In the genomic region with DNA sequence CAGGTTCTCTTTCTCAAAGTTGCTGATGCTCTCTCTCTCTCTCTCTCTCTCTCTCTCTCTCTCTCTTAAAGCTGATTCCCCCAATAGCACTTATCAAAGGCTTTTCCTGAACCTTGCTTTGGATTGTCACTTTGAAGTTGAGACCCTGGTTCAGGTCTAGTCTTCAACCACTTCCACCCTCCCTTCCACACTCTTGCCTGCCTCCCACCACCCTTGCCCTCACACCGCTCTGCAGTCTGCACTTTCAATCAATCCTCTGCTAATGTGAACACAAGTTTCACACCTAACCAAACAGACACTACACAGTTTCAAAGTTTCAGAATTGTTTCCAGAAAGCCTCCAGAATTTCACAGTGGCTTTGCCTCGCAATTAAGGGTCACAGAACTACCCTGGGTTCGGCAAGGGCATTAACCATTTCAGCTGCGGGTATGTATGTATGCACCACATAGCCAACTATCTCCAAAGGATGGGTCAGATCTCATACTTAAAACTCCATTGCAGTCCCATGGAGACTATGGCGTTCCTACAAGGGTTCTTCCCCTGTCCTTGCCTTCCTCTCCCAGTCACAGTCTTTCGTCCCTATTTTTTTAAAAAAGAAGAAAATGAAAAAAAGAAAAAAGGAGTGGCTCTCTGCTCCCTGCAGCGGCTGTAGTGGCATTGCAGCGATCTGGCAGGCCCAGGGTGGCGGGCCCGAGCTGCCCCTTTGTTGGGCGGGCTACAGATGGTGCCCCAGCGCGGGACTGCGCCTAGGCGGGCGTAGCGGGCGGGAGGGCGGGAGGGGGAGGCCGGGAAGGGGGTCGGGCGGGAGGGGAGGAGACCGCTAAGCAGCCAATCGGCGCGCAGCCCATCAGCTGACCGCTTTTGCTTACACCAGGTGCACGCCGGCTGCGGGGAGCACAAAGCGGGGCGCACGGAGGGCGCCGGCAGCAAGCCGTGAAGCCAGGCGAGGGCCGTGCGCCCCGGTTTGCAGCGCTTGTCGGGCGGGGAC, we compare ENCODE assay signal across 8 mouse cellular contexts. TPM values are rescaled to one million over a fixed set of nuclear protein-coding genes. Genes with fewer than 3 reads are reported as not detected.
DNase-seq lines count a peak whose midpoint lies in the region; ATAC-seq and TF ChIP-seq lines count a peak whose summit lies in the region.
"Had no signal": no experiment of that assay in that cellular context is flagged by ENCODE, and none has a peak within 500 bp of the region (broad histone marks: within the 10 kb centered on the region; RNA-seq: fewer than 3 reads in every experiment).

Gene Lrrn1 (plus strand): TSS at position 892 of the 988 bp plus-strand sequence.

- H3K9ac ChIP-seq in hindbrain, embryonic 11.5 days (ENCODE audit: low read depth, low read length) = peak within 1 kb of the TSS; percentile 98
- peak within 1 kb of the TSS; percentile 93 for H3K9ac ChIP-seq in midbrain, embryonic 13.5 days (replicated peaks)
- H3K9ac ChIP-seq in stomach, embryonic 15.5 days = peak within 1 kb of the TSS; percentile 1; the same call in 1 of the 2 replicates

- no peaks in the 10 kb centered on the region for H3K36me3 ChIP-seq in hindbrain, embryonic 11.5 days (ENCODE audit: control insufficient read depth, insufficient read depth, low read length)
- H3K36me3 ChIP-seq in midbrain, embryonic 13.5 days = no peaks in the 10 kb centered on the region
- H3K36me3 ChIP-seq in stomach, embryonic 15.5 days = no peaks in the 10 kb centered on the region

- ATAC-seq in hindbrain, embryonic 11.5 days (ENCODE audit: low FRiP score) = peak; percentile 94
- peak; percentile 97 for ATAC-seq in midbrain, embryonic 13.5 days
- peak; percentile 84 for ATAC-seq in stomach, embryonic 15.5 days (ENCODE audit: insufficient read depth, low FRiP score, low read depth)

- H3K4me2 ChIP-seq in hindbrain, embryonic 11.5 days (replicated peaks; ENCODE audit: low read depth, low read length) = peak within 1 kb of the TSS; percentile 56
- peak within 1 kb of the TSS; percentile 61 for H3K4me2 ChIP-seq in midbrain, embryonic 13.5 days (replicated peaks)
- H3K4me2 ChIP-seq in stomach, embryonic 15.5 days = peak within 1 kb of the TSS; percentile 97

- WGBS in hindbrain, embryonic 11.5 days = 4% methylated on average over 30 of the region's 43 CpGs
- 4% methylated on average over 40 of the region's 43 CpGs for WGBS in midbrain, embryonic 13.5 days
- 6% methylated on average over 31 of the region's 43 CpGs for WGBS in stomach, embryonic 15.5 days

- peak; percentile 52 for DNase-seq in R1 (ENCODE audit: low read depth, low spot score)
- peak in 1 of 2 experiments; percentile 14 for DNase-seq in adrenal gland, postnatal 4 days (ENCODE audit: low spot score in 2 of 2)
- peak; percentile 85 for DNase-seq in hindbrain, embryonic 11.5 days (ENCODE audit: low spot score)
- peak; percentile 77 to 79 for DNase-seq in layer of hippocampus, postnatal 36 days

- H3K27me3 ChIP-seq in hindbrain, embryonic 11.5 days (ENCODE audit: control insufficient read depth, insufficient read depth, low read length) = no peaks in the 10 kb centered on the region
- no peaks in the 10 kb centered on the region for H3K27me3 ChIP-seq in midbrain, embryonic 13.5 days
- peaks cover 9% of the 10 kb centered on the region; the same call in 1 of the 2 replicates for H3K27me3 ChIP-seq in stomach, embryonic 15.5 days (replicated peaks)

- TF ChIP-seq POLR2A in embryonic fibroblast, embryonic 13.5 days (IDR thresholded peaks at IDR 0.05; ENCODE audit: low read depth, low read length) = no peak

- peak within 1 kb of the TSS; percentile 48 for H3K4me3 ChIP-seq in embryonic fibroblast, embryonic 13.5 days (ENCODE audit: insufficient read depth, low read length)
- peak within 1 kb of the TSS; percentile 83 for H3K4me3 ChIP-seq in hindbrain, embryonic 11.5 days (ENCODE audit: low read depth, low read length)
- peak within 1 kb of the TSS; percentile 92 for H3K4me3 ChIP-seq in midbrain, embryonic 13.5 days (replicated peaks)
- H3K4me3 ChIP-seq in stomach, embryonic 15.5 days (replicated peaks) = peak within 1 kb of the TSS; percentile 47
- H3K4me3 ChIP-seq: erythroblast, embryonic 14.5 days had no signal

- TF ChIP-seq CTCF in embryonic fibroblast, embryonic 13.5 days (IDR thresholded peaks at IDR 0.05; ENCODE audit: borderline replicate concordance, insufficient read depth, low read length) = no peak

- H3K9me3 ChIP-seq in hindbrain, embryonic 11.5 days (ENCODE audit: control insufficient read depth, low read length) = no peaks in the 10 kb centered on the region
- no peaks in the 10 kb centered on the region for H3K9me3 ChIP-seq in midbrain, embryonic 13.5 days
- H3K9me3 ChIP-seq in stomach, embryonic 15.5 days = no peaks in the 10 kb centered on the region

- H3K27ac ChIP-seq in embryonic fibroblast, embryonic 13.5 days (ENCODE audit: insufficient read depth, low read length) = no peak within 1 kb of the TSS
- H3K27ac ChIP-seq in hindbrain, embryonic 11.5 days (ENCODE audit: low read depth, low read length) = peak within 1 kb of the TSS; percentile 89
- peak within 1 kb of the TSS; percentile 94 for H3K27ac ChIP-seq in midbrain, embryonic 13.5 days
- no peak within 1 kb of the TSS for H3K27ac ChIP-seq in stomach, embryonic 15.5 days

- no peaks in the 10 kb centered on the region for H3K4me1 ChIP-seq in embryonic fibroblast, embryonic 13.5 days (ENCODE audit: control insufficient read depth, insufficient read depth, low read length)
- no peaks in the 10 kb centered on the region; the same call in 1 of the 2 replicates for H3K4me1 ChIP-seq in hindbrain, embryonic 11.5 days (replicated peaks; ENCODE audit: control insufficient read depth, insufficient read depth, low read length)
- H3K4me1 ChIP-seq in midbrain, embryonic 13.5 days (replicated peaks) = peaks cover 27% of the 10 kb centered on the region
- H3K4me1 ChIP-seq in stomach, embryonic 15.5 days = peaks cover 6% of the 10 kb centered on the region; the same call in 1 of the 2 replicates

RNA-seq across cellular contexts. Expression of gene Lrrn1, which starts in this region (rescaled TPM):
- 10 to 100 TPM; 21.8 to 28.7 TPM for total RNA-seq in adrenal gland, postnatal 4 days (2021)
- polyA plus RNA-seq in embryonic fibroblast, embryonic 13.5 days (2011; ENCODE audit: insufficient read length, low read depth, missing spikeins) = 0.40 and 0.83 TPM in 2 replicates
- 170 and 181 TPM in 2 replicates for polyA plus RNA-seq in hindbrain, embryonic 11.5 days (2014; fragmentation: Nextera tagmentation; extraction: Ambion mirVana)
- total RNA-seq in layer of hippocampus, postnatal 36 days (2021) = 100 to 1,000 TPM; 101 to 114 TPM
- 74.9 and 82.3 TPM in 2 replicates for polyA plus RNA-seq in midbrain, embryonic 13.5 days (2015; fragmentation: Nextera tagmentation; extraction: Ambion mirVana)
- polyA plus RNA-seq in stomach, embryonic 15.5 days (2015; fragmentation: Nextera tagmentation; extraction: Ambion mirVana) = 4.8 and 6.5 TPM in 2 replicates
- polyA plus RNA-seq: erythroblast, embryonic 14.5 days had no signal

Comparison
In these comparisons a context has a peak if more than half of its experiments do, and no peak if none do; other contexts are left out.
1. RNA of gene Lrrn1 (polyA plus RNA-seq): 170 to 181 TPM in hindbrain, embryonic 11.5 days and 74.9 to 82.3 TPM in midbrain, embryonic 13.5 days; 4.8 to 6.5 TPM in stomach, embryonic 15.5 days and 0.40 to 0.83 TPM in embryonic fibroblast, embryonic 13.5 days; every median in the first group is over 10 times any median in the second.
2. H3K27ac ChIP-seq: peak in hindbrain, embryonic 11.5 days (single experiment) and midbrain, embryonic 13.5 days (single experiment); none in embryonic fibroblast, embryonic 13.5 days (single experiment) and stomach, embryonic 15.5 days (single experiment).
3. H3K9ac ChIP-seq: peak in every context shown above with its lines; median percentile 98 in hindbrain, embryonic 11.5 days; 93 in midbrain, embryonic 13.5 days; 1 in stomach, embryonic 15.5 days.
4. Peak in every context shown above with its lines, with median percentiles within 50 percentile points of each other: H3K4me3 ChIP-seq, ATAC-seq and H3K4me2 ChIP-seq.